Mouse (Mus musculus): ENCODE measurements at regions not wholly inside any gene's neighbourhood (a gene's known extent, or its start where the extent isn't known, plus 50 kb on each side); places are given as distances from the start of the nearest gene placed in this dataset.

DNA sequence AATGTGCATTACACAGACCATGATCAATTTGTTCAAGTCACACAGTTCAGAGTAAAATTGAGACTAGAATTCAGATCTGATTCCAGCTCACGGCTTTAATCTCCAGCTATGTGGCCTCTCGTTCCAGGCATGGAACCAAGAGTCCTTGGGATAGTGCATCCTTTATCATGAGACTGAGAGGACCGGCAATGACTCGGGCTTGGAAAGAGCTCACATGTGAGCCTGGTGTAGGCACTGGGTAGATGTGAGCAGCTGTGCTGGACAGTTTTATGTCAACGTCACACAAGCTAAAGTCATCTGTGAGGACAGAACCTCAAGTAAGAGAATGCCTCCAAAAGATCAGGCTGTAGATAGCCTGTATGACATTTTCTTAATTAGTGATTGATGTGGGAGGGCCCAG lies 228.3 kb downstream of the Plpp3 start:
- TF ChIP-seq CTCF (conservative IDR thresholded peaks at IDR 0.05; ENCODE audit: low read length) (no peak), POU5F1 (IDR thresholded peaks at IDR 0.05; ENCODE audit: borderline replicate concordance, low read length) (no peak)
